Mouse (Mus musculus): ENCODE results near the gene Klhdc3.

Gene Klhdc3

GRCm38 (mm10) chr17:46702506-46702905 is 21.8 kb upstream of the Klhdc3 start:
- no peak for DNase-seq (ENCODE audit: extremely low read depth, low read depth, low spot score)

GRCm38 (mm10) chr17:46702100-46702499 is 21.4 kb upstream of the Klhdc3 start:
- DNase-seq (ENCODE audit: extremely low read depth, low read depth, low spot score): no peak

GRCm38 (mm10) chr17:46701489-46701888 is 20.8 kb upstream of the Klhdc3 start:
- DNase-seq (ENCODE audit: extremely low read depth, low read depth, low spot score): no peak

GRCm38 (mm10) chr17:46699912-46700311 is 19.2 kb upstream of the Klhdc3 start:
- no peak for DNase-seq (ENCODE audit: extremely low read depth, low read depth, low spot score)

GRCm38 (mm10) chr17:46699245-46699644 is 18.5 kb upstream of the Klhdc3 start:
- no peak for DNase-seq (ENCODE audit: extremely low read depth, low read depth, low spot score)

- DNase-seq (ENCODE audit: extremely low read depth, low read depth, low spot score): no peak
Measured at GRCm38 (mm10) chr17:46698515-46698914, 17.8 kb upstream of the Klhdc3 start.

GRCm38 (mm10) chr17:46694517-46695063 is 13.9 kb upstream of the Klhdc3 start:
- DNase-seq (ENCODE audit: extremely low read depth, low read depth, low spot score): no peak

GRCm38 (mm10) chr17:46691390-46691789 is 10.7 kb upstream of the Klhdc3 start:
- DNase-seq (ENCODE audit: extremely low read depth, low read depth, low spot score): no peak

- no peak for DNase-seq (ENCODE audit: extremely low read depth, low read depth, low spot score)
Measured at GRCm38 (mm10) chr17:46690665-46691064, 10.0 kb upstream of the Klhdc3 start.

GRCm38 (mm10) chr17:46685913-46686312 is 5.2 kb upstream of the Klhdc3 start:
- no peak for DNase-seq (ENCODE audit: extremely low read depth, low read depth, low spot score)

- no peak for DNase-seq (ENCODE audit: extremely low read depth, low read depth, low spot score)
Measured at GRCm38 (mm10) chr17:46682654-46683389, 2.1 kb upstream of the Klhdc3 start.

GRCm38 (mm10) chr17:46681466-46682118 is 878 bp upstream of the Klhdc3 start:
- DNase-seq (ENCODE audit: extremely low read depth, low read depth, low spot score): no peak

GRCm38 (mm10) chr17:46679843-46680759 is 613 bp downstream of the Klhdc3 start:
- DNase-seq (ENCODE audit: extremely low read depth, low read depth, low spot score): no peak

GRCm38 (mm10) chr17:46678911-46679310 is 1.8 kb downstream of the Klhdc3 start:
- DNase-seq (ENCODE audit: extremely low read depth, low read depth, low spot score): no peak

GRCm38 (mm10) chr17:46678416-46678815 is 2.3 kb downstream of the Klhdc3 start, which contains the start of gene Mea1:
Mea1 (plus strand) TSS chr17:46678793.
- no peak for DNase-seq (ENCODE audit: extremely low read depth, low read depth, low spot score)

GRCm38 (mm10) chr17:46674530-46675283 is 6.0 kb downstream of the Klhdc3 start:
- DNase-seq (ENCODE audit: extremely low read depth, low read depth, low spot score): no peak

GRCm38 (mm10) chr17:46673850-46674529 is 6.7 kb downstream of the Klhdc3 start, which contains the start of gene Rrp36:
Rrp36 (minus strand) TSS chr17:46674352.
- DNase-seq (ENCODE audit: extremely low read depth, low read depth, low spot score): peak; percentile 43

- DNase-seq (ENCODE audit: extremely low read depth, low read depth, low spot score): no peak
Measured at GRCm38 (mm10) chr17:46669911-46670310, 10.8 kb downstream of the Klhdc3 start.

GRCm38 (mm10) chr17:46667712-46668111 is 13.0 kb downstream of the Klhdc3 start:
- no peak for DNase-seq (ENCODE audit: extremely low read depth, low read depth, low spot score)

- DNase-seq (ENCODE audit: extremely low read depth, low read depth, low spot score): no peak
Measured at GRCm38 (mm10) chr17:46662730-46663129, 18.0 kb downstream of the Klhdc3 start.

Measured in fat pad, adult 2 months (tissue).